Comparison of ENCODE assay signal across 17 mouse cellular contexts in the genomic region with DNA sequence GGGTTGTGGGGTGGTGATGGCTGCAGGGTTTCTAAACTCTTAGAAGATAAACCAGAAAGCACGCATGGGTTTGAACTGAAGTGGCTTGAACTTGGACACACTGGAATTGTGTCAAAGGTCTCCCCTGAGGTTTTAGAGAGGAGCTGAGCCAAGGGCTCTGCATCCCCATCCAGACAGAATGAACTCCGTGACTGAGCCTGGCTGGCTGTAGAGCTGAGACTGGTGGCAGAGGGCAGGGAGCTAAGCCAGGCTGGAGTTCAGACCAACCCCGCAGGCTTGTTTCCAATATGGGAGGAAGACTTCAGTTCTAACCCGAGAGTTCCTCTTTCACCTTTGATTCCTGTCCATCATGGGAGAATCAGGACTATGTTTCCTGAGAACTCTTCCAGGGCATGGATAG.
DNase-seq lines count a peak whose midpoint lies in the region; ATAC-seq lines count a peak whose summit lies in the region.
"Had no signal": no experiment of that assay in that cellular context is flagged by ENCODE, and none has a peak within 500 bp of the region (broad histone marks: within the 10 kb centered on the region; RNA-seq: fewer than 3 reads in every experiment).

No protein-coding gene starts in this region.

- 72% methylated on average over 4 of the region's 4 CpGs for WGBS in heart, embryonic 11.5 days (ENCODE audit: insufficient replicate concordance)
- 82% methylated on average over 4 of the region's 4 CpGs for WGBS in forebrain, embryonic 12.5 days

- no peaks in the 10 kb centered on the region for H3K27me3 ChIP-seq in heart, embryonic 11.5 days (ENCODE audit: control insufficient read depth, insufficient read depth, low read length)
- H3K27me3 ChIP-seq in forebrain, embryonic 12.5 days = peaks cover 9% of the 10 kb centered on the region; the same call in 1 of the 2 replicates

- peaks cover 8% of the 10 kb centered on the region for H3K4me1 ChIP-seq in heart, embryonic 11.5 days (ENCODE audit: control insufficient read depth, insufficient read depth, low read length)
- no peaks in the 10 kb centered on the region; the same call in 1 of the 2 replicates for H3K4me1 ChIP-seq in forebrain, embryonic 12.5 days
- H3K4me1 ChIP-seq: midbrain, embryonic 13.5 days had no signal

- H3K4me2 ChIP-seq in heart, embryonic 11.5 days = no peak overlapping the region
- no peak overlapping the region for H3K4me2 ChIP-seq in forebrain, embryonic 12.5 days
- H3K4me2 ChIP-seq: heart, embryonic 13.5 days; hindbrain, embryonic 14.5 days; midbrain, embryonic 13.5 days had no signal

- no peak overlapping the region for H3K27ac ChIP-seq in heart, embryonic 11.5 days (ENCODE audit: low read depth, low read length)
- H3K27ac ChIP-seq in forebrain, embryonic 12.5 days = no peak overlapping the region
- H3K27ac ChIP-seq: hindbrain, embryonic 14.5 days; midbrain, embryonic 13.5 days had no signal

- no peak overlapping the region for H3K4me3 ChIP-seq in heart, embryonic 11.5 days (ENCODE audit: low read depth, low read length)
- H3K4me3 ChIP-seq in forebrain, embryonic 12.5 days (replicated peaks) = no peak overlapping the region
- H3K4me3 ChIP-seq: erythroblast, embryonic 14.5 days; gastrocnemius, adult 2 months; heart, embryonic 13.5 days; midbrain, embryonic 13.5 days had no signal

- no peak for ATAC-seq in heart, embryonic 11.5 days (replicated peaks; ENCODE audit: insufficient number of reproducible peaks, low FRiP score, low TSS enrichment)
- ATAC-seq in forebrain, embryonic 12.5 days (ENCODE audit: low FRiP score) = no peak
- ATAC-seq: forebrain, embryonic 16.5 days; midbrain, embryonic 13.5 days had no signal

- intact Hi-C loops in left cerebral cortex, postnatal 4 days (cut with DNase I) = no loop called here

- H3K9ac ChIP-seq in heart, embryonic 11.5 days (ENCODE audit: low read depth, low read length) = no peak overlapping the region
- H3K9ac ChIP-seq in forebrain, embryonic 12.5 days = no peak overlapping the region
- H3K9ac ChIP-seq: heart, embryonic 13.5 days; hindbrain, embryonic 14.5 days; midbrain, embryonic 13.5 days had no signal

- peak; percentile 38 for DNase-seq in heart, adult 8-10 months (ENCODE audit: low spot score)
- peak; percentile 21 for DNase-seq in left cerebral cortex, postnatal 4 days
- no peak for DNase-seq in left cerebral cortex, adult 11 months (ENCODE audit: low spot score)
- DNase-seq in 3T3-L1 (ENCODE audit: low read depth, low spot score) = peak; percentile 56
- DNase-seq in heart, postnatal 4 days = peak; percentile 38
- no peak for DNase-seq in gastrocnemius, adult 8-10 months (ENCODE audit: low spot score in 2 of 2)
- DNase-seq: cerebellum, postnatal 25 days; gastrocnemius, adult 2 months; thymus, adult 2 months had no signal

- no peaks in the 10 kb centered on the region for H3K36me3 ChIP-seq in heart, embryonic 11.5 days (ENCODE audit: control insufficient read depth, insufficient read depth, low read length)
- no peaks in the 10 kb centered on the region for H3K36me3 ChIP-seq in forebrain, embryonic 12.5 days (replicated peaks)
- H3K36me3 ChIP-seq: G1E; heart, embryonic 13.5 days; midbrain, embryonic 13.5 days had no signal

- H3K9me3 ChIP-seq in heart, embryonic 11.5 days (replicated peaks; ENCODE audit: control insufficient read depth, low read length) = no peaks in the 10 kb centered on the region
- no peaks in the 10 kb centered on the region for H3K9me3 ChIP-seq in forebrain, embryonic 12.5 days
- H3K9me3 ChIP-seq: G1E; heart, embryonic 13.5 days; midbrain, embryonic 13.5 days had no signal

Comparison
In these comparisons a context has a peak if more than half of its experiments do, and no peak if none do; other contexts are left out.
1. DNase-seq: peak in heart, adult 8-10 months (single experiment), left cerebral cortex, postnatal 4 days (single experiment), 3T3-L1 (single experiment) and heart, postnatal 4 days (single experiment); none in left cerebral cortex, adult 11 months (single experiment) and gastrocnemius, adult 8-10 months (0 of 2).